Mouse (Mus musculus) Muller cell, postnatal 12 days (primary cell): ENCODE data around the gene Nme4.
"Not testable (repeated sequence)": the region's sequence is repeated elsewhere in the genome, so short reads cannot be mapped to it uniquely, and the experiment has no call there.

Experiments used
- DNase-seq: peaks from one replicate; pipeline ENCODE4 v3.0.0-alpha.2; 2015; ENCODE audit errors: inconsistent ontology term

Nme4 gene

DNA sequence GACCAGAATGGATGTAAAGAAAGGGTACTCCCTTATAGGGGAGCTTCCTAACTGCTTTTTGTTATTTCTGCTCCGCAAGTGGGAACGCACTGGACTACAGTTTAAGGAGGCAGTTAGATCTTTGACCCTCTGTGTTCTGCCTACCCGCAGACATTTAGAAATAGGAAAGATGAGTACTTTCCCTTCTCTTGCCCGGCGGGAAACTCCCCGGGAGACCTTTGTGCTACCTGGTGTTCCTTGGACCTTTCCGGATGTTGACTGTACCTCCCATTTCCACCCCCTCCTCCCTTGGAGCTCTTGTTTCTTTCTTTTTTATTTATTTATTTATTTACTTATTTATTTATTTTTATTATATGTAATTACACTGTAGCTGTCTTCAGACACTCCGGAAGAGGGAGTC is 18.7 kb upstream of the Nme4 start:
- DNase-seq = no peak

DNA sequence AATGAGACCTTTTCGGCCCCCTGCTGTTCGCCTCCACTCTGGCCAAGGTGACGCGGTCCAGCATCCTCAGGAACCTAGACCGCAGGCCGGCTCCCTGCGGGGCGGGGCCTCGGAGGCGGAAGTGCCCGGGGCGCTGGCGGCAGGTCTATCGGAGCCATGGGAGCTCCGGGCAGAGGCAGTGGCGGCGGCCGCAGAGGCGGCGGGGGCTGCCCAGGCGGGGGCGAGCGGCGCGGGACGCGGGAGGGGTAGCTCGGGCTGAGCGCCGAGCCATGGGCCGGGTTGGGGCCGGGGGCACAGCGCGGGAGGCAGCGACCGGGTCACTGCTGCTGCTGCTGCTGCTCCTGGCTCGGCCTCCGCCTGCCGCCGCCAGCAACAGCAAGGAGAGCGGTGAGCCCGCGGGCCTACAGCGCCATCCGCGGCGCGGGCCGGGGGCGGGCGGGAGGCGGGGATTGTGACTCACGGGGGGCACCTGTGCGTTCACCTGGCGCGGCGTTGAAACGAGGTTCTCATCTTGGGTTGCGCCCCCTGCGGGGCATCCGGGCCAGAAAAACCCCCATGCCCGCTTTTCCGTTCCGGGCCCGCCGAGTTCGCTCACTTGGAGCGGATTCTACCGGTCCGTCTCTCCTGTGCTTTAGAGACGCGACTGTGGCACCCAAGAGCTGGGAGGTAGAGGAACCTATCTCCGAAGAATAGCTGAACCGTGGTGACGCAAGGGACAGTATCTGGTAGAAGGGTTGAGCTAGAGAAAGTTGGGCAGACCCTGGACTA is 18.0 kb upstream of the Nme4 start, which contains the start of gene Tmem8:
Gene Tmem8, plus strand, starts transcription at position 119 of the 768 bp plus-strand sequence.
- peak; percentile 81 for DNase-seq

DNA sequence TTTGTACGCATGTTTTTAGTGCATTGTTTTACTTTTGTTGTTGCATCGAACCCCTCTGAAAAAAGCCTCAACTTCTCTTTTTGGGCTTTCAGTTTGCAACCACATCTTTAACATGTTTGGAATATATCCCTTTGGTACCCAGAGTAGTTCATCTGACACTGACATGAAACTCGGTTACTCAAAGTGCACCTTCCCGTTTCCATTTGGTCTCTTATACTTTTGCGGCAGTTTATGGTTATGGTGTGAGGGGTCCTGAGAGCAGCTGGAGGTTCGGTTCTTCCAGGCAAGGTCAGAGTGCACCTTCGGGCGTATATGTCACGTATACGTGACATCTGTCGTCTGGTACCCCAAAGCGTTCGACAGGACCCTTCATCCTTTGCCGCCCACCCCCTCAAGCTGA is 17.3 kb upstream of the Nme4 start:
- DNase-seq = no peak

DNA sequence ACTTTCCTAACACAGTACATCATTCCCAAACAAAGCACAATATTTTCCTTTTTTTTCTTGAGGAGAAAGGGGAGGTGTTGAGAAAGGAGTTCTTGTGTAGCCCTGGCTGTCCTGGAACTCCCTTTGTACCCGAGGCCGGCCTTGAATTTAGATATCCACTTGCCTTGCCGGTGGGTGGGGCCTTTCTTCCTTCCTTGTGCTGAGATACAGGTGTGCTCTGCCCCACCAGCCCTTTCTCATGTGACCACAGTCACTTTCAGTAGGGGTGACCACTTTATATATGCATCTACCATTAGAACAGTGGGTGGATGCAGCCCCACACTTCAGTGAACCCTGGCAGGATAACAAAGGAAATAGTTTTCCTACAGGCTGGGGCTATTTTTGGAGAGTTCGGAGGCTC is 16.3 kb upstream of the Nme4 start:
- no peak for DNase-seq

DNA sequence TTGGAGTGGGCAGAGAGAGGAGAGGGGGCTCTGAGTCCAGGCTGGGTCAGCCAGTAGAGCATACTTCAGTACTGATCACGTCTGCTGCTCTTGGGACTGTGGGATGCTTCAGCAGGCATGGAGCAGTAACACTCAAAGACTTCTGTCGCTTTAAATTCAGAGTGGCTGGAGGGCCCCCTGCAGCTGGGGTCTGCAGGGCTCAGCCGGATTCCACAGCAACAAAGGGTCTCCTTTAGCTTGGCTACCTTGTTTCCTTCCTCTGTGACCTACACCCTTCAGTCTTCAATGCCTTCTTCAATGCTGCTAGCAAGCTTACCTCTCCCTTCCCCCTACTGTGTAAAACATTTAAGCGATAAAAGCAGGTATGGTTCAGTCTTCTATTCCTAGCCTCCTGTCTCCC is 15.6 kb upstream of the Nme4 start:
- DNase-seq = no peak

DNA sequence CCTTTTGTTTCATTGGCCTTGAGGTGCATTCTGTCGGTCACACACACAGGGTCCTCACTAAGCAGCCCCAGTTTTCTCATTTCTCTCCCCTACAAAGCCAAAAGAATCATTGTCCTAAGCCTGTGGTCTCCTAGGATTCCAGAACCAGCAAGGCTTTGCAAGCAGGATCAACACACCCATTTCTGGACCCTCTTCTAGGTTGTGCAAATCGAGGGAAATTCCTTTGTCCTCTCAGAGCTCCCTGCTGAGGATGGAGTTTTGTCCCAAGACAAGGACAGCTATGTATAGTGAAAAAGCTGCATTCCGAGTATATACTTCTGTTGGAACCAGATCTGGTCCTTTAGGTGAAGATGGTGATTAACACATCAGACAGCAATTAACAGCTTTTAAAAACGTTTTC is 14.8 kb upstream of the Nme4 start:
- DNase-seq = no peak

DNA sequence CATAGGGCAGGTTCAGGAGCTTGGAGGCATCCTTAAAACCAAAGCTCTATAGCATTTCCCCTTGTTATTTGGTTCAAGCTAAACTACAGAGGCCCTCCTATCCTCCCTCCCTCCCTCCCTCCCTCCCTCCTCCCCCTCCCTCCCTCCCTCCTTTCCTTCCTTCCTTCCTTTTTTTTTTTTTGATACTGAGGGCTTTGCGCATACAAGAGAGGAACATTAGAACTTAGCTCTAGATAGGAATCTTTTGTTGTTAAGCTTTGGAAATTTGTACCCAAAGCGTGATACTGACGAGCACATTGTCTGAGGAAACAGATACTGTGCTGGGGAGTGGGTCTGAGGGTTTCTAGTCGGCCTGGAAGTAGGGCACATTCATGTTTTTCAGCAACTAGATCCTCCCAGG is 10.2 kb upstream of the Nme4 start:
- DNase-seq = no peak

DNA sequence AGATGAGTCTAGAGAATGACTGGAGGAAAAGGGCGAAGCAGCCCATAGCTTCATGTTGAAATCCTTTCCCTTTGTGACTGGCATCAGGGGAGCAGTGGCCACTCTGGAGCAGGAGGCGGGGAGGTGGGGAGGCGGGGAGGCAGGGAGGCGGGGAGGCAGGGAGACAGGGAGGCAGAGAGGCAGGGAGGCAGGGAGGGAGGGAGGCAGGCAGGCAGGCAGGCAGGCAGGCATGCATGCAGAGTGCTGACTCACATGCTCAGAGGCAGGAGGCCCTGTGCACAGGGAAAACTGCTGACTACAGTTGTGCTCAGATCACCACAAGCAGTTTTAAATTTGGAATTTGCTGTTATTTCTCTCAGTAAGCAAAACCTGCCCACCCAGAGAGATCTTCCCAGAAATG is 6.1 kb upstream of the Nme4 start:
- DNase-seq = peak; percentile 69

DNA sequence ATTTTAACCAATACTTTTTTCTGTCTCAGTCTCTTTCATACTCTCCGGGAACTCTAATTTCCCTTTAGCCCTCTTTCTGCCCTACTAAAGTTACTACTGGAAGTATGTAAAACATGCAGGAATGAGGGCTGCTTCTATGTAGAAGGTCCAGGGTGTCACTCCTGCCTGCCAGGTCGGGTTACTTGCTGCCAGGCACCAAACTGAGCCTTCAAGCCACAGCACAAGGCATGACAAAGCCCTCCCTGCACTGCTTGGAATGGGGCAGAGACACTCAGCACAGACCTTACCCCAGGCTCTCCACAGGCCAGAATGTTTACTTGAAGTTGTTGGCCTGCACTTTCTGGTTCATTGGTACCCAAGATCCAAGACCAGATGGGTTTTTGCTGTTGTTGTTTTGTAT is 4.8 kb upstream of the Nme4 start:
- peak; percentile 61 for DNase-seq

DNA sequence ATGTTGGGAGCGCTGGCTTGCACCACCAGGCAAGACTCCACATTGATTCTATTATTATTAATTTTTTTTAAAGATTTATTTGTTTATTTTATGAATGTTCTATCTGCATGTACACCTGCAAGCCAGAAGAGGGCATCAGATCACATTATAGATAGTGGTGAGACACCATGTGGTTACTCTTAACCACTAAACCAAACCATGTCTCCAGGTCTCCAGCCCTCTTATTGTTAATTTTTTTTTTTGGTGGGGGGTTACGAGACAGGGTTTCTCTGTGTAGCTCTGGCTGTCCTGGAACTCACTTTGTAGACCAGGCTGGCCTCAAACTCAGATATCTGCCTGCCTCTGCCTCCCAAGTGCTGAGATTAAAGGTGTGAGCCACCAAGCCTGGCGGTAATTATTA is 3.9 kb upstream of the Nme4 start:
- DNase-seq = not testable (repeated sequence)

DNA sequence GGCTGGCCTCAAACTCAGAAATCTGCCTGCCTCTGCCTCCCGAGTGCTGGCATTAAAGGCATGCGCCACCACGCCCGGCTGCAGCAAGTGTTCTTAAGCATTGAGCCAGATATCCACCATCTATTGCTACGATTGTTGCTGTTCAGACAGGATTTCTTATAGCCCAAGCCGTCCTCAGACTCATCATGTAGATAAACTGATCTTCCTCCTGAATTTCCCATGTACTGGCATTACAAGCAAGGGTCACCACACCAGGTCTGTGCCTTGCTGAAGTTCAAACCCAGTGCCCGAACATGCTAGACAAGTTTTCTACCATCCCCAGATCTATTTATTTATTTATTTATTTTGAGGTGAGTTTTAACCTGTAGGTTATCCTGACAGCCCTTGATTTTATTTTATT is 3.1 kb upstream of the Nme4 start:
- DNase-seq = no peak

DNA sequence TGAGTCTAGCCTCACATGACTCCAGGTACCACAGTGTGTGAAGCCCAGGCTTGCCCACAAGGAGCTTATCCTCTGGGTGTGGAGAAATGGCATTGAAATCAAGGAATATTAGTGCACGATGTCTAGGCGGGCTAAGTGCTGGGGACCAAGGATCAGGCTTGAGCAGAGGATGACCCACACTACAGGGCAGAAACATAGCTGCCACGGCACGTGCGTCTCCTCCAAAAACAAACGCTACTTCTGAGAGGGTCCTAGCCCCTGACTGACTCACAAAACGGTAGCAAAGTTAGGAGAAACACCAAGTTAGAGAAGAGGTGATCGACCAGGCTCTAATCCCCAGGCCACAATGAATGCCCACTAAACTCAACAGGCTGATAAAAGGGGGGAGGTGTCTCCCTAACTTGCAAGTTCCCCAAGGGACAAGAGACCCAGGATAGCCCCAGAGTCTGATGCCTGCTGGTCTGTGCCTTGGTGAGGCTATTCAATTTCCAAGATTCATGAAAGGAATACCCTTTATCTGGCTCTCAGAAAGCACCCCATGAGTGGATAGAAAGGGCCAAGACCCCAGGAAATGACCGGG is 781 bp downstream of the Nme4 start:
- DNase-seq = no peak

DNA sequence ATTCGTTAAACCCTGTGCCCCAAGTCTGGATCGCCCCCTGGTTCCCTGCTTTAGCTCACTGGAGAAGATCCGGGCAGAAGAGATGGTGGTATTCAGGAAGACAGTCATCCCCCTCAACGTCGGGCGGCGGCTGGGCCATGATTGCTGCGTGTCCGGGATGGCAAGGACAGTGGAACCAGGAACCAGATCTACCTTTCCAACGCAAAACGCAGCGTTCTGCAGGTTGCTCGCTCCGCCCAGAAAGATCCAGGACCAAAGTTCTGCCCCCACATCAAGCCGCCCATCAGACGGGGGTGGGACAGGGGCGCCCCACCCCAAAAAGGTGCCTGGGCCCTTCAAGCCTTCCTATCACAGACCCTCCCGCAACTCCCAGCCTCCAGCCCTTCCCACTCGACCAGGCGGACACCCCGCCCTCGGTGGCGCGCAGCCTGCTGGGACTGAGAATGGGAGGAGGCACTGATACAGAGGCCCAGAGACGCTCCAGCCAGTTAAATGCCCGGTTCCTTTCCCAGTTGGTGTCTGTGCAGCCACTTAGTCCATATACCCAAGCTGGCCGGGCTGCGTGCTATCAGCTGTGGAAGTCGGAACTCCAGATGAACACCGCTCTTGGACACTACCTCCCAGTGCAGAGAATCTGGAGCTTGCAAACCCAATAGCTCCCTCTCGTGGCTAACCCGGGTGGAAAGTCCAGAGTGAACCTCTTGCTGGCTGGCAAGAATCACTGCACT is 5.3 kb downstream of the Nme4 start, which contains the start of gene Decr2:
Gene Decr2, minus strand, starts transcription at position 433 of the 728 bp plus-strand sequence.
- DNase-seq = peak; percentile 98

DNA sequence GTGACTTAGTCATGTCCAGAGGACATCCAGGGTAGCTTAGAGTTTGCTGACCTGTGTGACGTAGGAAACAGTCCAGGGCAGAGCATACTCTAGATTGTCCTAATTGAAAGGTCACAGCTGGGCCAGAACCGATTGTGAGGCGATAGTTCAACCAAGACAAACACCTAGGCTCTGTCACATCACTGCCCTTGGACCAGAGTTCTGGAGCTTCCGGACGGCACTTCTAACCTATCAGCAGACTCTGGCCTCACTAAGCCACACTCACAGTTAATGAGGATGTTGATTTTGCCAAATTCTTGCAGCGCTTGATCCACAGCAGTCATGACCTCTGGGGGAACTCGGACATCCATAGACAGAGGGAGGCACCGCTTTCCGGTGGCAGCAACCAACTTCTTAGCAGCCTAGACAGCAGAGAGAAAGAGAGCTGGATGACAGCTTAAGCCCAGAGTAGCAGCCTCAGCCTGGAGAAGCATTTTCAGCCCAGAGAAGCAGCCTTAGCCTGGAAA is 8.3 kb downstream of the Nme4 start:
- no peak for DNase-seq

DNA sequence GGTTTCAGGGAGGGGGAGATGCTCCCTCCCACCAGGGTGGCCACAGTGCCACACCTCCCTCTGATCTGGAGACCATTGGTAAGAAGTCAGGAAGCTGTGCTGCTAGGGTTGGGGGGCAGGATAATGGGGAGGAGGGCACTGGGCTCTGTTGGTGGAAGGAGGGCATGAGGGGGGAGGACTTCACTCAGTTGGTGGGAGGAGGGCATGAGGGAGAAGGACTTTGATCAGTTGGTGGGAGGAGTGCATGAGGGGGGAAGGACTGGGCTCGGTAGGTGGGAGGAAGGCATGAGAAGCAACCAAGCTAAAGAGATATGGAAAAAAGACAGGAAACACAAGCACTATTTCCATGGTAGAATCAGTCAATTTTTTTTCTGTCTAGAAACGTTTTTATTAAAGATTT is 14.5 kb downstream of the Nme4 start:
- DNase-seq = no peak

DNA sequence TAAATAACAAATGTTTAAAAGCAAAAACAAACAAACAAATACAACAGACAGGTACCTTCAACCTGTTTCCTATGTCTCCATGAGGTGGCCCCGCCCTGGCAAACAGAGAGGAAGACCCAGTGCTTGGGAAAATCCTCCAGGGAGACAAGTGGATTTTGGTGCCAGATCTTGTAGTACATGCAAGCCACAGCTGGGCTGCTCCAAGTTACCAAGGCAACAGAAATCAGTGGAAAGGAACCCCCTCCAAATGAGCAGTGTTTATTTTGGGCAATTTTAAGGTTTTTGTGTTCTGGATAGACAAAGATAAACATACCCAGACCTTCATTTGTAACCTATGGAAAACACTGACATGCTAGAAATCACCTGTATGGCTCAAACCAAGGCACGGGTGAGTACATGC is 16.6 kb downstream of the Nme4 start:
- DNase-seq = no peak

DNA sequence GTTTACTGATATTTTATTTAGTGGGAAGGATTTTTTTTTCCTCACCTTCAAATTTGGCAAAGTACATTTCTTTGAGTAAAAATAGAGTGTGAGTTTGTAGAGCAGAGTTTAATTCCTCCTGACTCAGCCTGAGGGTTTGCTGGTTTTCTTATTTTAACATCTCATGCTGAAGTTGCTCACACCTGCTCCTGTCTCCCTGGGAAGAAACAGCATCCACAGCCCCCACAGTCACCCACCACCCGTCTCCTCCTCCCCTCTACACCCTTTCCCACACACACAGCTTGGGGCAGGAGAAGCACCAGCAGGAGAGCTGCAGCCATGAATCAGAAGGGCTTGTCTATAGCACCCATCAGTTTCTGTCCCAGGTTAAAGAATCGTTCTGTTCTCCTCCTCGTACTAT is 20.2 kb downstream of the Nme4 start:
- no peak for DNase-seq

DNA sequence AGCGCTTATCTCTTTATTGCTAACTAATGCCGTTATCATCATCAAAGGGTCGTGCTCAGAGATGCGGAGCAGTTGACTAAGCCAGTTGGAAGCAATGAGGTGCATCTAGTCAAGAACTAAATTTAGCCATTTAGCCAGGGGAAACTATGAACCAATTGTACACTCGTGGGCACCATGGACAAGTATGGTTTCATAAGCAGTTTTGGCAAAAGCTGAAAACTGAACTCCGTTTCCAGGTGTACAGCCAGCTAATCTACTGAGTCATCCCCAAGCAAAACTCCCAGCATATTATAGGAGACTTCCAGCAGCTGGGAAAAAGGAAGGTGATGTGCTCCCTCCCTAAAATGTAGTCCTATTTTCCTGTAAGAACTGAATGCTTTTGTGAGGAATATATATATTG is 25.3 kb downstream of the Nme4 start:
- peak; percentile 26 for DNase-seq

DNA sequence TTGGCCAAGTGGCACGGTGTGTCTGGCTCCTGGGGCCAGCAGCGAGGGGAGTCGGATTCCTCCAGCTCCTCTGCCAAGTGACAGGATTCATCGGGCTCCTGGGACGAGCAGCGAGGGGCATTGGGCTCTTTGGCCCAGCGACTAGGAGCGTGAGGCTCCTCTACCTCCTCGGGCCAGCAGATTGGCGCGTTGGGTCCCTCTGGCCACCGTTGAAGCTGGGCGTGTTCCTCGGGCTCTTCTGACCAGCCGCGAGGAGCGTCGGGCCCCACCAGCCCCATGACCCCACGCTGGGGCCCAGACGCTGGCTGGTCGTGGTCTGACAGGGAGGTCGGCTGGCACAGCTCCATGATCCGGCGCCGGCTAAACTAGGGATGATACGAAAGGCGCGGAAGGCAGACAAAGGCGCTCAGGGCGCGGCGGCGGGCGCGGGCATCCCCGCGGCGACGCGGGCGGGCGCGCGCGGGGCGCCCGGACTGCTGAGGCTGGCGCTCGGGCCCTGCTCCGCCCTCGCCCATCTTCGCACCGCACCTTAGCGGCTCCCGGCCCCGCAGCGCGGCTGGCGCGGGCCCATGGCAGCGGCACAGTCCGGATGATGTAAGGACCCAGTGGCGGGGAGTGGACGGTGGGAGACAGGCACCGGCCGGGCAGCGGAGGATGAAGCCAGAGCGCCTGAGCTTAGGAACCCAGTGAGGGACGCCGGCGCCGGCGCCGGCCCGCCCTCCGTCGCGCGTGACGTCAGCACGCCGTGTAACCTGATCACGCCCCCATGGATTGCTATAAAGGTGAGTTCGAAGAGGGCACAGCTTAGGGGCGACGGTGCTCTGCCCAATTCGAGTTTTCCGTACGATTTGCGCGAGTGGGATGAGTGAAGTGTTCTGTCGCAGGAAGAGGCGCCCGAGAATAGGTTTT is 26.3 kb downstream of the Nme4 start, which contains the start of gene Rab11fip3:
Gene Rab11fip3, minus strand, starts transcription at position 725 of the 909 bp plus-strand sequence.
- DNase-seq = peak; percentile 93

DNA sequence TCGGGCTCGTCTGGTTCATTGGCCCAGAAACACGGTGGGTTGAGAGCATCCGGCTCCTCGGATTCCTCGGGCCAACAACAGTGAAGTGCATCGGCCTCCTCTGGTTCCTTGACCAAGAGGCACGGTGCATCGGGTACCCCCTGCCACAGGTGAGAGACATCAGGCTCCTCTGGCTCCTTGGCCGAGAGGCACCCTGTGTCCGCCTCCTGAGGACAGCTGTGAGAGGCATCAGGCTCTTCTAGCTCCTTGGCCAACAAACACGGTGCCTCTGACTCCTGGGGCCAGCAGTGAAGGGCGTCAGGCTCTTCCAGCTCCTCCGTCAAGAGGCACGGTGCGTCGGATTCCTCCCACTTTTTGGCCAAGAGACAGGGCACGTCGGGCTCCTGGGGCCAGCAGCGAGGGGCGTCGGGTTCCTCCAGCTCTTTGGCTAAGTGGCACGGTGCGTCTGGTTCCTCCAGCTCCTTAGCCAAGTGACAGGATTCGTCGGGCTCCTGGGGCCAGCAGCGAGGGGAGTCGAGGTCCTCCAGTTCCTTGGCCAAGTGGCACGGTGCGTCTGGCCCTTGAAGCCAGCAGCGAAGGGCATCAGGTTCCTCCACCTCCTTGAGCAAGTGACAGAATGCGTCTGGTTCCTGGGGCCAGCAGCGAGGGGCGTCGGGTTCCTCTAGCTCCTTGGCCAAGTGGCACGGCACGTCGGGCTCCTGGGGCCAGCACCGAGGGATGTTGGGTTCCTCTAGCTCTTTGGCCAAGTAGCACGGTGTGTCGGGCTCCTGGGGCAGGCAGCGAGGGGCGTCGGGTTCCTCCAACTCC is 27.2 kb downstream of the Nme4 start:
- peak; percentile 44 for DNase-seq
